Mouse (Mus musculus) thymus, postnatal 14 days (tissue): ENCODE measurements around the gene Aldh1l1.
"Not testable (repeated sequence)": the region's sequence is repeated elsewhere in the genome, so short reads cannot be mapped to it uniquely, and the experiment has no call there.

Experiments
- DNase-seq: peaks from one replicate; pipeline ENCODE4 v3.0.0; 2021

Gene Aldh1l1

DNA sequence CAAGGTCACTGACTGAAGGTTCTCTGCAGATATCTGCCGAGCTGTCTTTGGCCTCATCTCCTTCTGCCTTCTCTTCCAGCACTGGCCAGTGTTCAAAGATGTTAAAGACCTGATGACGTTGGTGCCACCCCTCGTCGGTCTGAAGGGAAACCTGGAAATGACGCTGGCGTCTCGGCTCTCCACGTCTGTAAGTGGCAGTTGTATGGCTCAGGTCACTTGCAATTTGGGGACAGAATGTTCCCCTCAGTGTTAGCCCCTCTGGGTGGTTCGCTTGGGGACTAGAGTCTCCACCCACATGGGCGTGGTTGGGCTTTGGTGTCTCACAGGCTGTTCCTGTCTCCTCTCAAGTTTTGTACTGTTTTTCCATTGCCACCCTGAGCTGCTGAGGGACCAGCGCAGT lies 138.5 kb downstream of the Aldh1l1 start:
- peak; percentile 49 for DNase-seq

DNA sequence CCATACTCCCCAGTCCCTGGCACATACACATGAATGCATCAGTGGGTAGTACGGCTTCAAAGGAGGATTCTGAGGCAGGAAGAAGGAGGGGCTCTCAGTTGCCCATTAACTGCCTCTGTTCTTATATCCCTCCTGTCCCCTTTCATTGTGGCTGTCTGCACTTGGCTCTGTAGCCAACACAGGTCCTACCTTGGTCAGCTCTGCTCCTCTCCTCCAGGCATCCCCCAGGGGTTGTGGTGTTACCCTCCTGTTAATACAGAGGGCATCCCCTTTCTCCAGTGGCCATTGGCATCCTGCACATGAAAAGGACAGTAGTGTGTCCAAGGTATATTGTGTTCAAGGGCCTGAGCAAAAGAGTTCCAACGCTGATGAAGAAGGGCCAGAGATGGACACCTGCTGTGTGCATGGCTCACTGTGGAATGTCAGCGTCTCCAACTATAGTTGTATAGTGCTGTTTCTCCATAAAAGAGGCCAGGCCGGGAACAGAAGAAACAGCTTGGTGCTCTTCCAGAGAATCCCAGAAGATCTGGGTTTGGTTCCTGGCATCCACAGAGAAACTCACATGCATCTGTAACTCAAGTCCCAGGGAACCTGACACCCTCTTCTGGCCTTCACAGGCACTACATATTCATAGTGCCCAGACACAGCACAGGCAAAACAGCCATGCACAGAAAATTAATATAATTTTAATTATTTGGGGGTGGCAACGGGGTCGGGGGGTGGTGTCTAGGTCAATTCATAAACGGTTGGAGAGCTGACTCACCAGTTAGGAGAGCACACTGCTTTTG lies 139.2 kb downstream of the Aldh1l1 start:
- DNase-seq: peak; percentile 41

DNA sequence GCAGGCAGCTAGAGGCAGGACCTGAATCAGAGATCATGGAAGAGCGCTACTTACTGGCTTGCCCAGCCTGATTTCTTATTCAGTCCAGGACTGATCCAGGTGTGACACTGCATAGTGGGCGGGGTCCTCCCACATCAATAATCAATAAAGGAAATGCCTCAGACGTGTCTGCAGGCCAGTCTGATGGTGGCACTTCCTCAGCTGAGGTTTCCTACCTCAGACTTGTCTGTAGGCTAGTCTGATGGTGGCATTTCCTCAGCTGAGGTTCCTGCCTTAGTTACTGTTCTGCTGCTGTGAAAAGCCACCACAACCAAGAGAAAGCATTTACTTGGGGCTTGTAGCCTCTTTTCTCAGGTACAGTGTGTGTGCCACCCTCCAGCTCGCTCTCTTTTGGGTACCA lies 141.3 kb downstream of the Aldh1l1 start:
- DNase-seq: no peak

DNA sequence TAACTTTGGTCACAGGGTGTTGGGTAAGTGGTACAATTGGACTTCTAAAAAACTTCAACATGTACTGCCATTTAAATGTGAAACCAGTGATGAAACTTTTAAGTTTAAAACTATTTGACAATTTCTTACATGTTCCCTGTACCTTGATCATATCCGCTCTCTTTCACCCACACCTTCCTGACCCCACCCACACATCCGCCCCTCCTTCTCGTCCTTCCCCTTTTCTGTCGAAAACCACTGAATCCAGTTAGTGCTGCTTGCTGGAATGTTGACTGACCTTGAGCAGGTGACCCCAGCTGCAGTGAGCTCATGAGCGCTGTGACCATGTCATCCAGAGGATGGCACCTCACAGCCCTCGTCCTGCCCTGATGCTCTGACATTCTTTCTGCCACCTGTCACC lies 143.3 kb downstream of the Aldh1l1 start:
- no peak for DNase-seq

DNA sequence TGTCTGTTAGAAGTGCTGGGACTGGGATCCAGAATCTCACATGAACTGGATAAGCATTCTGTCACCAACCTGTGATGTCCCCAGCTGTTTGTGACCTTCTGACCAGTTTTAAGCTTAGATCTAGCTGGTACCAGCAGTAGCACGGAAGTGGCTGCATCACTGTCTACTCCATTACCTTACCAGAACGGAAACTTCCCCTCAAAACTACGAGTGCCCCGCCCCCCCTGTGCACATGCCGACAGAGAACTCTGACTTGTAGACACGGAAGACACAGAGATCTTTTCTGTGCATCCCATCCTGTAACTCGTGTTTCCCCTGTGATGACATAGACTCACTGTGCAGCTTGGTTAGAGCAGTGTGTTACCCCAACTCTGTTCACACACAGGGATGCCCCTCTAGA lies 144.2 kb downstream of the Aldh1l1 start:
- no peak for DNase-seq

DNA sequence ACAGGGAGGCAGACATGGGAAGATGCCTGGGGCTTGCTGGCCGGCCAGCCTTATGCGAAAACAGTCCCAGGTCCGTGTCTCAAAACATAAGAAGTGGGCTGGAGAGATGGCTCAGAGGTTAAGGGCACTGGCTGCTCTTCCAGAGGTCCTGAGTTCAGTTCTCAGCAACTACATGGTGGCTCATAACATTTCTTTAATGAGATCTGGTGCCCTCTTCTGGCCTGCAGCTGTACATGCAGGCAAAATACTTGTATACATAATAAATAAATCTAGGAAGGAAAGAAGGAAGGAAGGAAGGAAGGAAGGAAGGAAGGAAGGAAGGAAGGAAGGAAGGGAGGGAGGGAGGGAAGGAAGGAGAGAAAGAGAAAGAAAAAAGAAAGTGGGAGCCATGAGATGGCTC lies 146.3 kb downstream of the Aldh1l1 start:
- DNase-seq: not testable (repeated sequence)

DNA sequence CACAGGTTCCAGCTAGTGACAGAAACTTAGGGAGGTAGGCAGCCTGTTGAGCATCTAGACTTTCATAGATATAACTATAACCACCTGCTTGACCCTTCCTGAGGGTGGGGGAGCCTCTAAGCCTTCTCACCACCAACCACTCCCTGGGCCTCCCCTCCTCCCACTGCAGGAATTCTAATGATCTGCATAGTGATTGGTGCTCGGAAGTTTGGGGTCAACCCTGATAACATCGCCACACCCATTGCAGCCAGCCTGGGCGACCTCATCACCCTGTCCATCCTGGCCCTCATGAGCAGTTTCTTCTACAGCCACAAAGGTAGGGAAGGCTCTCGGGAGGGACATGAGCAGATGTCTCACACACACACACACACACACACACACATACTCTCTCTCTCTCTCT lies 148.9 kb downstream of the Aldh1l1 start:
- DNase-seq: no peak

DNA sequence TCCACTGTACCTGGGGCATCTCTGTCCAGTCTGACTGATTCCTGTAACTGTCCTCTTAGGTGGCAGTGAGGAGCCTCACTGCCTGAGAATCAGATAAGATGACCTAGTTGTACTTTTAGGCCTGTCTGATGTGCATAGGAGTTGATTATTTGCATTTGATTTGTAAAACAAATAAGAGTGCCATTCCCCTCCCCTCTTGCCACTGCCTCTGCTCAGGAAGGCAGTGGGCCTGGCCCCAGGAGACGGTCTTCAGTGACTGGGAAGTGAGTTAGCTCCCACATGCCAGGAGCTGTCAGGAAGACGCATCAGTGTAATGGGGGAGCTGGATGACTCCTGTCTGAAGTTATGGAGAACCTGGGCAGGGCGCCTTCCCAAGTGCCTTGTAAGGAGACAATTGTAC lies 149.4 kb downstream of the Aldh1l1 start:
- no peak for DNase-seq

DNA sequence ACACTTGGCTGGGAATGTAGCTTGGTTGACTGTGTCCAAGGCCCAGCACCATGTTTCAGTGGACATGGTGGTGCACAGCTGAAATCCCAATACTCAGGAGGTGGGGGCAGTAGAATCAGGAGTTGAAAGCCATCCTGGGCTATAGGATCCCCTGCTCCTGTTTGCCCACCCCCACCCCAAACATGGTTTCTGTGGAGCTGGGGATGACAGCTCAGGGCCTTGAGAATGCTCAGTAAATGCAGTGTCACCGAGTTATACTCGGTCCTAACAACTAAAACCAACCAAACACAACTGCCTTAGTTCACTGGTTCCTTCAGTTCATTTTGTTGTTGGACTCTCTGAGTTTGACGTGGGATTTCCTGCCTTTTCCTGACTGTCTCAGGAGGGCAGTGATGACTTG lies 156.8 kb downstream of the Aldh1l1 start:
- DNase-seq: no peak

DNA sequence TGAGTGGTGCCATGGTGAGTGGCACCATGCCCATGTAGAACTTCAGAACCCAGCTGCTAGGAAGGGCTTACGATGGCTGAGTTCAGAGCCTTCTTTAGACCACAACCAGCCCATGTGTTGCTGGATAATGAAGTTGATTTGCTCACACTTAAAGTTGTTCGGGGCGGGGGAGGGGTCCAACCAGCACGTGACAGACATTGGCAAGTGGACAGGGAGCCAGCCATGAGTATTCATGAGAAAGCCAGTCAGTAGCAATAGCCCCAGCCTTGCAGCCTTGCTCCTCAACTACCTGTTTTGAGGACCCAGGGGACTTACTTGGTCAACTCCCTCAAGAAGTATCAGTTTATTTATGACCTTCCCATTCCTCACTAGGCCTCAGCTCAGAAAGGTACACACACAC lies 158.7 kb downstream of the Aldh1l1 start:
- DNase-seq: no peak

DNA sequence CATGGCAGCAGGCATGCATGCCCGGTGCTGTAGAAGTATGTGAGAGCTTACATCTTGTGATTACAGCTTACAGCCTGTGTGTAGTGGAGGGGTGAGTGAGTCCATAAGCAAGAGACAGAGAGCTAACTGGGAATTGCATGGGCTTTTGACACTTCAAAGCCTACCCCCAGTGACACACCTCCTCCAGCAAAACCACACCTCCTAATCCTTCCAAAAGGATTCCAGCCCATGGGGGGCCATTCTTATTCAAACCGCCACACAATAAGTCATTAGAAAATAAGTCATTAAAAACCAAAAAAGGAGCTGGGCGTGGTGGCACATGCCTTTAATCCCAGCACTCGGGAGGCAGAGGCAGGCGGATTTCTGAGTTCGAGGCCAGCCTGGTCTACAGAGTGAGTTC lies 162.2 kb downstream of the Aldh1l1 start:
- DNase-seq: no peak

DNA sequence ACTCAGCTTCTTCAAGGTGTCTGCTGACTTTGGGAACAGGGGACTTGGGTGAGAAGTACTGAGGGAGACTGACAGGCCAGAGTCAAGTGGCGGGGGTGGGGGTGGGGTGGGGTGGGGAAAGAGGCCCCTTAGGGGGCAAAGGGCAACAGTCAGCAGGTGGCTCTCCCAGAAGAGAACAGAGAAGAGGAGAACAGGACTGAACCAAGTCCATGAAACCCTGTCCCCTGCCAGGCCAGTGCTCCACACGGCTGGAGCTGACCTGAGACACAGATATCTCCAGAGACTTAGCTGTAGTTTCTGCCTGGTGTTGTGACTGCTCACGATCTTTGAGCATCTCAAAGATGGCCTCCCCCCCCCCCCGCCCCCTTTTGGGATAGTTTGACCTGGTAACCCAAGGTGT lies 163.1 kb downstream of the Aldh1l1 start:
- DNase-seq: no peak
